Mouse (Mus musculus) liver, adult 10 weeks (tissue): ENCODE results near the gene Kmt5c. TPM values are rescaled to one million over a fixed set of nuclear protein-coding genes. Genes with fewer than 3 reads are reported as not detected.

Source experiments
- polyA plus RNA-seq: library from polyadenylated mRNA; stranded (reverse); fragments of 350-450 nt; fragmentation: Illumina TruSeq; extraction: RNeasy Lipid Tissue Mini Kit (QIAGEN cat#74804); gene quantifications from one replicate; pipeline ENCODE4 v1.2.3, GENCODE M21; 2014; ENCODE audit warnings: low read depth, low replicate concordance

The Kmt5c gene
- 1.4 TPM for polyA plus RNA-seq

DNA sequence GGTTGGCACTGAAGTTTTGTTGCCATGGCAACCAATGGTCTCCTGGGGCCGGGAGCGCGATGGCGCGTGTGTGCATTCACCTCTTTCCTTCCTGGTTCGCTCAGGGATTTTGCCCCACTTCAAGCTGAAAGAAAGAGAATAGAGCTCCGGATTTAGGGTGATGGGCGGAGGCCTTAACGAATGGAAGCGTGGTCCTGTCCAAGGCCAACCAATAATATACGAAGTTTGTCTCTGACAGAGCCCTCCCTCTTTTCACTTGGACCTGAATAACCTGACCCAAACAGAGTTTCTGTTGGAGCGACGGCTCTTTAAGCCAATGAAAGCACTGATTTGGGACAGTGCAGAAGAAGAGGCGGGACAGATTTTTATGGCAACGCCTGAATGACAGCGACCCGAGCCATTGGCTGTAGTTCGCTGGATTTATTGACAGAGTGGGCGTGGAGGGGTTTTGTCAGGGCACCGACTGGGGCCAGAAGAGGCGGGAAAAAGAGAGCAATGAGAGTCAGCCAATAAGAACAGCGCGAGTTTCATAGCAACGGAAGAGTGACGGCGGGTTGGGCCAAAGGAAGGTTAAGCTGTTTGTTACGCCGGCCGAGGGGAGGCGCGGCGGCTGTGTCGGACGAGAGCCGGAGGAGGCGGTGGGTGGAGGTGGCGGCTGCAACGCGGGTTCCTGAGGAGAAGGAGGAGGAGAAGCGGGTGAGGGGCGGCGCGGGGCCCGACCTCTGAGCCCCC, at the start of gene Kmt5c:
Gene Kmt5c (plus strand): TSS at position 572 of the 732 bp plus-strand sequence.

DNA sequence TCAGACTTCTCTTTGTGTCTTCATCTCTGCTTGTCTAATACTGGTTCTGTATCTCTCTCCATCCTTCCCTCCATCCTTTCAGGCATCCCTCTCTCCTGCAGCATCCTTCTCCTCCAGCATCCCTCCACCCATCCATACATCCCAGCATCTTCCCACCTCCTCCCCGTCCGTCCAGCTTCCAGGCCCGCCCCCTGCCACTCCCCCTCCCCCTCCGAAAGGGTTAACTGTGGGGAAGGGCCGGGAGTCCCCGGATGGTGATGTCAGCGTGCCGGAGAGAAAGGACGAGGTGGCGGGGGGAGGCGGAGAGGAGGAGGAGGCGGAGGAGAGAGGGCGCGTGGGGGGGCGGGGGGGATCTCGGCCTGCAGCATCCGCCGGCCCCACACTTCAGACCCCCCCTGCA, 49.5 kb upstream of the Kmt5c start, which contains the start of gene Brsk1:
Gene Brsk1 (plus strand): TSS at position 218 of the 400 bp plus-strand sequence.

DNA sequence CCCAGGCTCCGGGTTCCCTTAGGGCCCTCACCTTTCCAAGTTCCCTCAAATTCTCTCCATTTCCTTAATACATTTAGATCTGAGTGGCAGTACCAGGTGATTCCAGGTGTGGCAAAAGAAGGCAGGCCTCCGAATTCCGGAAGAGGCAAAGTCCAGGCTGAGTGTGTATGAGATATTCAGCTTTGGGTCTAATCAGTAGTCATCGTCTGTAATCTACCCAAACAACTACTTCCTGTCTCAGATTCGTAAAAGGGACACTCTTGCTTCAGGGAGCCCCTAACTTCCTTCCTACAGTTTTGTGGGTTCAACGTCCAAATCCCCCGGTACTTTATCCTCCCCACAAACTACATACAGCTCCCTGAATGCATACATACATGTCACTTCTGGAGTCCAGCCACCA, 14.7 kb upstream of the Kmt5c start, which contains the start of gene Tmem150b:
Gene Tmem150b (minus strand): TSS at position 81 of the 400 bp plus-strand sequence.

DNA sequence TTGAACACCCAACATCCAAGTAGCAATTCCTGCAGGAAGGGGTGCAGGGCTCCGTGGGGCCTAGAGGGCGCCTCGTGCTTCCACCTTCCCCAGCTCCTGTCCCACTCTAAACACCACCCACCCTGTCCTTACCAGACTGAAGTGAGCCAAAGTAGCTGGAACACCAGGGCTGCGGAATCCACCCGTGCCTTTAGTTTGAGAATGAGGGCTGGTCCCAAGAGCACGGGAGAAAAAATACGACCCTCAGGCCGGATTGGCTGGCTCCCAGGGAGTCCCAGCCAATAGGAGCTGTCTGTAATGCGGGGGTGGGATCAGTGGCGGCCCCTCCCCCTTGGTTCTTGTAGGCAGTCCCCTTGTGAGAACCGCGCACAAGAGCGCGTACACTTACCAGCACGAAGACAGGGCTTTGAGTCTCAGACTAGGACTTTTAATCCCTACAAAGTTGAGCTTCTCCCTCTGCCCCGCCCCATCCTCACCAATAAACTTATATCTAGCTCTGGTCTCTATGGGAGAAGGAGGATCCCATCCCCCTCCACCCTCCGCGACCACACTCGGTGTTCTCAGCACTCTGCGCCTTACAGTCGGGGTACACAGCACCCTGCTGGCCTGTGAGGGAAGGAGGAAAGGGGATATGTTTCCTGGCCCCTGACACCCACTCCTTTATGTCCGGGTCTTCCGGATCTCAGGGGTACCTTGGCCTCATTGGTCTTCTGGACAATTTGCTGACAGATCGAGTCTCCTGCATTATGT, 13.1 kb downstream of the Kmt5c start, which contains the start of gene Cox6b2:
Gene Cox6b2 (minus strand): TSS at position 274 of the 750 bp plus-strand sequence.

DNA sequence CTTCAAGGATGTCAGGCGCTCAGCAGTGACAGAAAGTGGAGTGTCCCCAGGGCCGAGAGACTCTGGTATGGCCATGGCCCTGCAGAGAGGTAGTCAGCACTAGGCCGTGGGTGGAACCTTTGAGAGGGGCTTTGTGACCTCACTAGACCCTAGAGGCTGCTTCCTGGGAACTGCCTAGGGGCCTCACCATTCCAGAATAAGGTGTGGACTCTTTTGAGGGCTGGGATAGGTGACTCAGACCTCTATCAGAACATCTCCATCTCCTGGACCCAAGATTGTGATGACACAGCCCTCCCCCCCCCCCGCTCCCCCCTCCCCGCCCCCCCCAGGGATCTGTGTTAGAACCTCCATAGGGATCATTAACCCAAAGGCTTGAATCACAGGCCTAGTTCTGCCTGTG, 31.3 kb downstream of the Kmt5c start, which contains the start of gene Fam71e2:
Gene Fam71e2 (minus strand): TSS at position 101 of the 400 bp plus-strand sequence.

DNA sequence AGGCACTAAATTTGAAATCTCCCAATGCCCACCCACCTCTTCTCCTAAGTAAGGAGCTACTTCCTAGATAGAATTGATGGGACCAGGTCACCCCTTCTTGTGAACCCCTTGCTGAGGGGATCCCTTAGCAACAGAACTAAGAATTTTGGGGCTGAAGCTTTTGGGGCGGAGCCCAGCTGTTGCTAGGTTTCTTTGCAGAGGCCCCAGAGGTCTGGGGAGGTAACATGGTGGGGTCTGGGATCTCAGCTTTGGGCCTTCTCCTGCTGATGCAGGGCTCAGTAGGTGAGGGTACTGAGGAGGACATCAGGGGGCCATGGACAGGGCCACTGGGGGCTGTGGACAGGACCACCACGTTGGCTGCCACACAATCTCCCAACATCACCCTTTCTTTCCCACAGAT, 42.8 kb downstream of the Kmt5c start, which contains the start of the genes Il11 and Tmem190:
Gene Il11 (minus strand): TSS at position 101 of the 400 bp plus-strand sequence.
Gene Tmem190 (plus strand): TSS at position 179 of the 400 bp plus-strand sequence.

DNA sequence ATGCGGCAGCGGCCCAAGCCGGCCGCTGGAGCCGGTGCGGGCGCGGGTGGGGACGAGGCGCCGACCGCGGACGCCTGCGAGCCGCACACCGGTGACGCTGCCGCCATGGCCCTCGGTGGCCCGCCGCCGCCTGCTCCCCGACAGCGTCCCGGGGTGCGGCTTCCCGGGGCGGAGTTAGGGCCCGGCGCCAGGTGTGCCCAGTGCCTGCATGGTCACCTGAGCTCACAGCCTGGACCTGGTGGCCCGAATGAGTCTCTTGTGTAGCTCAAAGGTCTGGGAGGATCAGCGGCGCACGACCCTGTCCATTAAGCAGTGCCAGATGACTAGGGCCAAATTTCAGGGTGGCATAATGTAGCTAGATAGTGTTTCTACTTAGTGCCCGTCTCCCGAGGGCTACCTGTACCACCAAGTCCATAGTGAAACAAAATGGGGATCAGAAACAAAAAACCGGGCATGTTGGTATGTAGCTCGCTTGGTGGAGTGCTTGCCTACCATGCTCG, 49.6 kb downstream of the Kmt5c start, which contains the start of gene Tmem238:
Gene Tmem238 (minus strand): TSS at position 221 of the 500 bp plus-strand sequence.

DNA sequence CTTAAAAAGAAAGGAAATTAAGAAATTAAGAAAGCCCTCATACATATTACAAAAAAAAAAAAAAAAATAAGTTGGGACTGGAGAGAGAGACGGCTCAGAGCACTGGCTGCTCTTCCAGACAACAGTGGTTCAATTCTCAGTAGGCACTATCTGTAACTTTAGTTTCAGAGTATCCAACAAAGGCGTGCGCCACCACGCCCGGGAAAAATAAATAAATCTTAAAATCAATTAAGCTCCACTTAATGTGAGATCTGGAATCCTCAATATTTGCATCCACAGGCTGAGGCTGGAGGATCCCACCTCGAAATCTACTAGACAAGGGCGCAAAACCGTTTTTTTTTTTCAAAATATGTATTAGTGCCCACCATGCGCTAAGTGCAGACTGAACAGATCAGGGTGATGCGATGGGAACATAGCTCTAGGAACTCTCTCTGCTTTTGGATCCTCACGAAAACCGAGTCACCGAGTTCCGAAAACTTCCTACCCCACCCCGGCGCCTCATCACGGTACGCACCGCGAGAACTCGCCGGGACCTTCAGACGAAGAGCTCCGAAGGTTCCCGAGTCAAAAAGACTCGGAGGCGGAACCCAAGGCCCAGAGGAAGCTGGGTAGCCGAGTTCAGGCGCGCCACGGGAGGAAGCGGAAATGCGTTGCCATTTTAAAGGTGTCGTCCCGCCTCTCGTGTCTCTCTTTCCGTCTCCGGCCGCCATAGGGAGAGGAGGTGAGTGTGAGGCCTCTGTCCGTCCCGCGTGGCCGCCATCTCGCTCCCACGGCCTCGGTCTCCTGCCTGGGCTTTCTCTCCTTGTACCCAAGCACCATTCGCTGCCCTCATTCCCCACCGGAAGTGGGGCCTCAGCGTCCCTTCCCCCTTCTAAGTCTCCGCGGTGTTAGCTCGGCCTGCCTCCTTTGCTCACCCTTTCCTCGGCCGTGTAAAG, 52.6 kb downstream of the Kmt5c start, which contains the start of gene Rpl28:
Gene Rpl28 (plus strand): TSS at position 597 of the 935 bp plus-strand sequence.

Other genes with a start within 250 kb of the Kmt5c start
- gene Ppp1r12c, start 238.4 kb upstream of the Kmt5c start, polyA plus RNA-seq: 6.8 TPM
- 1.3 TPM for gene Tnnt1, start 223.7 kb upstream of the Kmt5c start, polyA plus RNA-seq
- gene Tnni3, start 215.9 kb upstream of the Kmt5c start, polyA plus RNA-seq: not detected
- not detected for gene Dnaaf3, start 207.7 kb upstream of the Kmt5c start, polyA plus RNA-seq
- not detected for gene Syt5, start 192.6 kb upstream of the Kmt5c start, polyA plus RNA-seq
- not detected for gene Ptprh, start 136.1 kb upstream of the Kmt5c start, polyA plus RNA-seq
- gene Tmem86b, start 108.7 kb upstream of the Kmt5c start, polyA plus RNA-seq: 34.6 TPM
- 10.9 TPM for gene Ppp6r1, start 81.1 kb upstream of the Kmt5c start, polyA plus RNA-seq
- 0.87 TPM for gene Hspbp1, start 55.0 kb upstream of the Kmt5c start, polyA plus RNA-seq
- not detected for gene Brsk1, start 49.5 kb upstream of the Kmt5c start, polyA plus RNA-seq
- gene Tmem150b, start 14.9 kb upstream of the Kmt5c start, polyA plus RNA-seq: not detected
- gene Cox6b2, start 13.0 kb downstream of the Kmt5c start, polyA plus RNA-seq: not detected
- gene Fam71e2, start 31.2 kb downstream of the Kmt5c start, polyA plus RNA-seq: not detected
- gene Il11, start 42.7 kb downstream of the Kmt5c start, polyA plus RNA-seq: not detected
- gene Tmem190, start 42.8 kb downstream of the Kmt5c start, polyA plus RNA-seq: not detected
- gene Tmem238, start 49.5 kb downstream of the Kmt5c start, polyA plus RNA-seq: 1.1 TPM
- 18.8 TPM for gene Rpl28, start 52.8 kb downstream of the Kmt5c start, polyA plus RNA-seq
- 4.7 TPM for gene Ube2s, start 72.5 kb downstream of the Kmt5c start, polyA plus RNA-seq
- not detected for gene Shisa7, start 104.6 kb downstream of the Kmt5c start, polyA plus RNA-seq
- 5.4 TPM for gene Isoc2b, start 130.1 kb downstream of the Kmt5c start, polyA plus RNA-seq
- gene Isoc2a, start 137.0 kb downstream of the Kmt5c start, polyA plus RNA-seq: 4.8 TPM
- gene Gm36210, start 166.4 kb downstream of the Kmt5c start, polyA plus RNA-seq: not detected
- gene Zfp628, start 175.1 kb downstream of the Kmt5c start, polyA plus RNA-seq: not detected
- gene Nat14, start 181.9 kb downstream of the Kmt5c start, polyA plus RNA-seq: not detected
- not detected for gene Ssc5d, start 185.7 kb downstream of the Kmt5c start, polyA plus RNA-seq
- not detected for gene Sbk2, start 224.3 kb downstream of the Kmt5c start, polyA plus RNA-seq
- gene Sbk3, start 231.1 kb downstream of the Kmt5c start, polyA plus RNA-seq: not detected